Mouse (Mus musculus) embryonic facial prominence, embryonic 10.5 days (tissue): ENCODE measurements at regions not wholly inside any gene's neighbourhood (a gene's known extent, or its start where the extent isn't known, plus 50 kb on each side); places are given as distances from the start of the nearest gene placed in this dataset.

Source experiments
- DNase-seq: peaks from one replicate; pipeline ENCODE4 v3.0.0-alpha.2; 2017; ENCODE audit warnings: low spot score
- H3K27ac ChIP-seq: fragments of 300-500 bp; sonication (generic); replicated peaks from 2 replicates; pipeline ENCODE4 v1.5.1; 2016; ENCODE audit warnings: mild to moderate bottlenecking
- H3K27me3 ChIP-seq: fragments of 300-500 bp; sonication (generic); replicated peaks from 2 replicates; pipeline ENCODE4 v1.6.1; 2016; ENCODE audit warnings: low read depth, mild to moderate bottlenecking; ENCODE audit not compliant: poor library complexity, severe bottlenecking
- H3K36me3 ChIP-seq: fragments of 300-500 bp; sonication (generic); replicated peaks from 2 replicates; pipeline ENCODE4 v1.6.1; 2016; ENCODE audit warnings: mild to moderate bottlenecking, moderate library complexity
- H3K4me1 ChIP-seq: fragments of 300-500 bp; sonication (generic); 2 replicates; pipeline ENCODE4 v1.6.1; 2016
- H3K4me3 ChIP-seq: fragments of 300-500 bp; sonication (generic); 2 replicates; pipeline ENCODE4 v1.5.1; 2016; ENCODE audit warnings: mild to moderate bottlenecking, moderate library complexity
- H3K9me3 ChIP-seq: fragments of 300-500 bp; sonication (generic); 2 replicates; pipeline ENCODE4 v1.6.1; 2016; ENCODE audit warnings: mild to moderate bottlenecking
- whole genome bisulfite sequencing: fragments of 180-500 bp; shearing (Covaris S2); methylation state at CpG from one replicate; pipeline ENCODE4 v1.1.7; 2016; 5-methylcytosine and 5-hydroxymethylcytosine counted together

DNA sequence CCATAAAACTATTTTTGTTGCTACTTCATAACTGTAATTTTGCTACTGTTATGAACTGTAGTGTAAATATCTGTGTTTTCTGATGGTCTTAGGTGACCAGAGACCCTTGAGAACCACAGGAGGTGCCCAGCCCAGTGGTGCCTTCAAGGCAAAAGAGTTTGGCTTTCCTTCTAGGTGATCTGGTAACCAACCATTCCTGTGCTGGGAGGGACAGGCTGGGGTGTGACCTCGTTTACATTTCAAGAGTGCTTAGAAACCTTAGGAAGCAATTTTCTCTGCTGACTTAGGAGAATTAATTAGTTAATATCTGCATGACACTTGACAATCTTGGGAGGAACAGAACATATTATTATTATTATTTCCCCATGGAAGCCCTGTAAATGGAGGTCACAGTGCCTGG, 111.1 kb upstream of the Hs3st2 start:
- Histone ChIP-seq H3K27me3 (no peaks in the 10 kb centered on the region), H3K36me3 (no peaks in the 10 kb centered on the region), H3K4me3 (no peak overlapping the region), H3K27ac (no peak overlapping the region), H3K4me1 (no peaks in the 10 kb centered on the region), H3K9me3 (no peaks in the 10 kb centered on the region)
- DNase-seq, result no peak
- 54% methylated on average over 1 of the region's 1 CpGs for WGBS

DNA sequence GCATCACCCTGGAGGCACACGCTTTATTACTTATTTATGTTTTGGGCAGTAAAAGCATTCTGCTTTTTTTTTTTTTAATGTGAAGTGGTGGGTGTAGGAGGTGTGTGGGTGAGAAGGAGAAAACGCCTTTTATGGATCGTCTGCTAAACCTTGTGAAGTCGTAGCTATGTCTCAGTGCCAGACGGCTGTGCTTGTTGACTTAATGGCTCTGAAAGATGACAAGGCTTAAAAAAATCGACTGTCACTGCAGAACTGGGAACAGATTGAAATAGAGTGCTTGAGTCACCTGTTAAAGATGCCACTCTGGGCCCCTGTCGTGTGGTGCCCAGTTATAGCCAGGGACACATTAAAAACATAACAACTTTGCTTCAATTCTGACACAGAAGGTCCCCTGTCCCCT, 109.5 kb upstream of the Hs3st2 start:
- Histone ChIP-seq H3K9me3 (no peaks in the 10 kb centered on the region), H3K27ac (no peak overlapping the region), H3K36me3 (no peaks in the 10 kb centered on the region), H3K27me3 (no peaks in the 10 kb centered on the region), H3K4me1 (no peaks in the 10 kb centered on the region), H3K4me3 (no peak overlapping the region)
- WGBS, result 80% methylated on average over 7 of the region's 7 CpGs
- DNase-seq, result no peak

DNA sequence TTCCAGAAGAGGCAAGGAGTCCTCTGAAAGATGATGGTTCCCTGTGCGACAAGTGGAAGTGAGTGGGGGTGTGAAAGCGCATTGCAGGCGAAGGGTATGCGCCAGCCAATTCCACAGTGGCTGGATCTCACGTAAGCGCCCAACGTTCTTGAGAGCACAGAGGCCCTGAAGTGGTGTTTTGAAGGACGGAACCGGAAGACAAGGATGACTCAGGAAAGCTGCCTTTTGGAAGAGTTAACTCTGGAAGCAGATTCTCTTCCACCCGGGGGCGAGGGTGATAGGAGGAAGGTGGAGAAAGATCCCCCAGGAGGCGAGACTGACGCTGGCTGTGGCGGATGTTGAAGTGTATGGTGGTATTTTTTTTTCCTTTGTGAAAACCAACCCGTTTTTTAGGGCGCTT, 101.9 kb upstream of the Hs3st2 start:
- Histone ChIP-seq H3K36me3 (no peaks in the 10 kb centered on the region), H3K27me3 (no peaks in the 10 kb centered on the region), H3K4me3 (no peak overlapping the region), H3K27ac (no peak overlapping the region), H3K4me1 (peaks cover 7% of the 10 kb centered on the region), H3K9me3 (no peaks in the 10 kb centered on the region; the same call in 1 of the 2 replicates)
- WGBS, result 85% methylated on average over 16 of the region's 16 CpGs
- DNase-seq, result no peak

DNA sequence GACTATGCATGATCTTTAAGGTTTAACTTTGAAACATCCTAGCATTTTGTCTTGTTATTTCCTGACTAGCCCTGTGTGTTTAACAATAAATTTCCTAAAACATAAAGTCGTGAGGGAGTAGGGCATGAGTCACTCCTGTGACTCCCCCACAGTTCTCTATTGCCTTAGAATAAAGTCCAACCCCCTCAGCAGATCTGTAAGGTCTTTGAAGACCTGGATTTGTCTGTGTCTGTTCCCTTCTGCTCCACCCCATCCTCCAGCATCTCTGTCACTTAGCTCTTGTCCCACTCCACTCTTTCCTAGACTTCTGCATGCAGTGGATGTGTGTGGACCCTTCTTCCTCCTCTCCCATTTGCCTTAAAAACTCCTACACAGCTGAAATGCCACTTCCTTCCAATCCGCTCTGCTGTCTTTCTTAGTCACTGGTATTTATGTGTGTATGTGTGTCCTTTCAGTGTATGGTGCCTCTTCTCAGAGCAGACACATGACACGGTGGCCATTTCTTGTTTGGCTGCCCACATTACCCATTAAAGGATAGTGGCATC, 95.4 kb upstream of the Hs3st2 start:
- no peak overlapping the region for H3K4me3 ChIP-seq
- no peaks in the 10 kb centered on the region; the same call in 1 of the 2 replicates for H3K9me3 ChIP-seq
- no peaks in the 10 kb centered on the region for H3K27me3 ChIP-seq
- WGBS, result 81% methylated on average over 3 of the region's 3 CpGs
- H3K27ac ChIP-seq, result no peak overlapping the region
- no peaks in the 10 kb centered on the region for H3K4me1 ChIP-seq
- no peak for DNase-seq
- no peaks in the 10 kb centered on the region for H3K36me3 ChIP-seq

DNA sequence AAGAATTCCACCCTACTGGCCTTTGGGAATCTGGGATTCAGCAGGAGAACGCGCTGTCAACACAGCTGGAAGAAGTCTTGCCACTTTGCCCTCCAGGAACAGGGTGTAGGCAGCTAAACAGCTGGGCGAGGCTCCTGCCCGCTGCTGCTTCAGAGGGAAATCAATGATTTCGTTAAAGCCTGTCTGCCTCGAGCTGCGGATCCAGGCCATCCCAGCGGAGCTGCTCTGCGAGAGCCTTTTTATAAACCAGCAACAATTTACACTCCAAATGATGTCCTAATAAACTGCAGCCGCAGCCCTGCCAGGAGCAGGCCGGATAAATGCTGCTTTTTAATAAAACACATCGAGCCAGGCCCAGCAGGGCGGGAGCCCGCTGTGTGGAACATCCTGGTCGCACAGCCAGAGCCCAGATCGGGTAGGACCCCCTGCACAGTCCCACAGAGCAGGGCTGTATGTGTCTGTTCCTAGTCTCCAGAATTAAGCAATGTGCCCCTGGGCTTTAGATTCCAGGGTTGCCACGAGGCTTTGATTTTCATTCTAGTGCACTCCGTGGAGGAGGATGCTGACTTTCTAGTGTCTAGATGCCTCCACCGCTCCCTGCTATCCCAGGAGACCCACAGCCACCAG, 78.6 kb upstream of the Hs3st2 start:
- Histone ChIP-seq H3K36me3 (no peaks in the 10 kb centered on the region), H3K4me3 (peak overlapping the region; percentile 40), H3K4me1 (peaks cover 7% of the 10 kb centered on the region), H3K9me3 (no peaks in the 10 kb centered on the region), H3K27ac (no peak overlapping the region), H3K27me3 (peaks cover 14% of the 10 kb centered on the region; the same call in 1 of the 2 replicates)
- peak; percentile 28 for DNase-seq
- WGBS, result 6% methylated on average over 19 of the region's 19 CpGs

DNA sequence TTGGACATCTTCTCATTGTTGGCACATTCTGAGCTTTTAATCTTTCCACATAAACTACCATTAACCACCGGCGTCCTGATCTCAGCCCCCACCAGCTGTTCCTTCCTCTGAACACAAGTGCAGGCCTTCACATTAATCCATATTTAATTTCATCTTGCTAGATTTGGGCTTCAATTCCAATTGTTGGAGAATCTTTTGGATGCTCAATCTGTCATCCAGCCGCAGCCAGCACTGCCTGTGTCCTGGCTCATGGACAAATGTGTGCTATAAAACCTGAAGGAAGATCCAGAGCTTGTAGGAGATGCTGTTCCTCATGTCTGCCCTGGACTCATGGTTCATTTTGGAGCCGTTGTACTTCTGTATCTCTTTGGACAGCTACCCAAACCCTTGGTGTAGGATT, 77.1 kb upstream of the Hs3st2 start:
- Histone ChIP-seq H3K27ac (no peak overlapping the region), H3K4me1 (peaks cover 7% of the 10 kb centered on the region), H3K4me3 (no peak overlapping the region), H3K27me3 (peaks cover 14% of the 10 kb centered on the region; the same call in 1 of the 2 replicates), H3K36me3 (no peaks in the 10 kb centered on the region), H3K9me3 (no peaks in the 10 kb centered on the region)
- DNase-seq, result no peak
- 88% methylated on average over 4 of the region's 4 CpGs for WGBS

DNA sequence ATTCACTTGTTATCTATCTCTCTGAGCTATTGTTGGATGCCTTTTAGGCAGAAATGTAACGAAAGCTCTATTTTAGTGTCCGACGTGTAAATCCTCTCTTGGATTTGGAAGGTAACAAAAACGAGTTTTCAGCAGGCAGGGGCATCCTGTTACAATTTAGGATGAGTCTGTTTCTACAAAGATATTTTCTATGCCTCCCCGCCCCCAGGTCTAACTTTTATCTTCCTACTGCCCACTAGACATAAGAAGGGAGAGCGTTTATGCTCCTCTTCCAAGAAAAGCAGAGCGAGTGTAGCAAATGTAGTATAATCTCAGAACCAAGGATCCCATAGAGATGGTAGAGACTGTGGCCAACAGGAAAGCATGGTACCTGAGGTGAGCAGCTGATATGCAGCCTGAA, 62.4 kb upstream of the Hs3st2 start:
- no peak overlapping the region for H3K4me3 ChIP-seq
- no peaks in the 10 kb centered on the region for H3K36me3 ChIP-seq
- no peaks in the 10 kb centered on the region for H3K9me3 ChIP-seq
- H3K4me1 ChIP-seq, result no peaks in the 10 kb centered on the region
- WGBS, result 83% methylated on average over 7 of the region's 7 CpGs
- no peaks in the 10 kb centered on the region for H3K27me3 ChIP-seq
- no peak for DNase-seq
- no peak overlapping the region for H3K27ac ChIP-seq

DNA sequence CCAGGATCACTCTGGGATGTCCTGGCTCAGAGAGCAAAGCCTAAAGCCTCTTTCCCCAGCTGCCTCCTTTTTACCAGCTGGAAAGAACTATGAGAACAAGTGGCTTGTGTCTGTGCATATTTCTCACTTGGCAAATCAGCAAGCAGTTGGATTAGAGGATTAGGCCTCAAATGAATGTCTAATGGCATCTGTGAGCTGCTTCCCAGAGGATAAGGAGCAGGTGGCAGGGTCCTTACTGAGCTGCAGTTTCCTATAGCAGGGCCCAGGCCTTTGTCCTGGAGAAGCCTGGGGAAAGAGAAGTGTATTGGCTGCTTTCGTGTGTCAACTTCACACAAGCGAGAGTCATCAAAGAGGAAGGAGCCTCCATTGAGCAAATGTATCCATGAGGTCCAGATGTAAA, 59.1 kb upstream of the Hs3st2 start:
- 82% methylated on average over 2 of the region's 2 CpGs for WGBS
- DNase-seq, result no peak
- Histone ChIP-seq H3K9me3 (no peaks in the 10 kb centered on the region), H3K36me3 (no peaks in the 10 kb centered on the region), H3K4me3 (no peak overlapping the region), H3K27ac (no peak overlapping the region), H3K27me3 (no peaks in the 10 kb centered on the region), H3K4me1 (no peaks in the 10 kb centered on the region)

DNA sequence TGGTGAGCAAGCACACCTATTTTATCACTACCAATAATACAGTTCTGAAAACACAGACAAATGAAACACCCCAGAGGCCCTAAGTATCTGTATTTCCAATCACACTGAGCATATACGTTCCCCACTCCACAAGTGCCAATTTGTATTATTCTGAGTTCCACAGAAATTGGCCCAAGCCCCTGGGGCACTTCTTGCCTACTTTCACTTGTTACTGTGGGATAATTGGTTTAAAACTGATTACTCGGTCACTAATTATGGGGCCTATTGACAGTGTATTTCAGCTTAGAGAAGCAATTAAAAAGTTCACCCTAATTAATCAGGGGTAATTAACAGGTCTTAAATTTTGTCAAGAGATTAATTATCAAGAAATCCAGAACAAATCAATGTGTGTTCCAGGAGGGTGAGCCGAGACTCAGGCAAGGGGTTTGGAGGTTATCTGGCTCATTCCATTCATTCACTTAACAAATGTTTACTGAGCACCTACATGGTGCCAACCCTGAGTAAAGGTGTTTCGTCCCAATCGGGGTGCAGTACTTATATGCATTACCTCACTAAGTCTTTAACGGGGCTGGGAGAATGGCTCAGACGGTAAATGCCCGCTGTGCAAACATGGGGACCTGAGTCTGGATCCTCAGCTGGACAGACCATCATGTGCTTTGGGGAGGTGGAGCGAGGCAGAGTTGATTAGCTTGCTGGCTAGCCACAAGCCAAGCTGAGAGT, 56.1 kb upstream of the Hs3st2 start:
- WGBS, result 75% methylated on average over 9 of the region's 9 CpGs
- Histone ChIP-seq H3K9me3 (no peaks in the 10 kb centered on the region), H3K27ac (no peak overlapping the region), H3K4me1 (peaks cover 6% of the 10 kb centered on the region), H3K36me3 (no peaks in the 10 kb centered on the region), H3K4me3 (no peak overlapping the region), H3K27me3 (no peaks in the 10 kb centered on the region)
- no peak for DNase-seq

DNA sequence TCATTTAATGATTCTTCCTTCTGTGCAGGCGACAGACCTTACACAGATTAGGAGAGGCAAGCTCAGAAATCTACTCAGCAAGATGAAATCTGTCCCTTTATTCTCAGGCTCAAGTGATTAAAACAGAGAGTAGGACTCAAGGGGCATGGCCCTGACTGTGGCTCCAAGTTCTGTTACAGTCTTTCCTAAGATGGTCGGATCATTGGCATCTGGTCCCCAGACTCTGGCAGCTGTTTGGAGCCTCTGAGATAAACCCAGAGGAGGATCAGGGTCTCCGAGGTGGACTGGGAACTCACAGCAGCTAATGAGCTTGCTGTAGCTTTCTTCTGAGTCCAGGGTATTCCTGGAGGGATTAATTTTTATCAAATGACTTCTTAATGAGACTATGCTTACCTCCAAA, 51.7 kb upstream of the Hs3st2 start:
- WGBS, result 58% methylated on average over 3 of the region's 3 CpGs
- no peaks in the 10 kb centered on the region for H3K27me3 ChIP-seq
- H3K27ac ChIP-seq, result no peak overlapping the region
- DNase-seq, result no peak
- H3K9me3 ChIP-seq, result no peaks in the 10 kb centered on the region
- H3K4me3 ChIP-seq, result no peak overlapping the region
- H3K4me1 ChIP-seq, result peaks cover 6% of the 10 kb centered on the region
- no peaks in the 10 kb centered on the region for H3K36me3 ChIP-seq
